17 mouse cellular contexts compared by ENCODE assay signal in the genomic region with DNA sequence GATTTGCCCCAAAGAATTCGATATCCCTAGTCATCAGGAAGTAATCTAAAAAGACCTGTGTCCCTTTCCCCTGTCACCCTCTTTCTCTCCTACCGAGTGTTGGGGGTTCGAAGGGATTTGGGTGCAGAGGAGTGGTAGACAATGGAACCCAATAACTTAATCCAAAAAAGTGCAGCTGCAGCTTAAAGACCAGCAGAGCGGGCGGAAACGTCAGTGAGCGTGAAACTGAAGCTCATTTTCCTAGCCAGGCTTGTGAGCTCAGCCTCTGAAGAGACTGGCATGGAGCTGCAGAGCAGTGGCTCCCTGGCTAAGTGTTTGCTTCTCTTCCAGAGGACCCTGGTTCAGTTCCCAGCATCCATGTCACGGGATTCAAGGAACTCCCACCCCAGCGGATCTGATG. TPM values are rescaled to one million over a fixed set of nuclear protein-coding genes. Genes with fewer than 3 reads are reported as not detected.
DNase-seq lines count a peak whose midpoint lies in the region; ATAC-seq and TF ChIP-seq lines count a peak whose summit lies in the region.
"Had no signal": no experiment of that assay in that cellular context is flagged by ENCODE, and none has a peak within 500 bp of the region (broad histone marks: within the 10 kb centered on the region; RNA-seq: fewer than 3 reads in every experiment).

No protein-coding gene starts in this region.

- ATAC-seq in limb, embryonic 12.5 days (ENCODE audit: insufficient number of reproducible peaks, insufficient read depth, low FRiP score, low TSS enrichment, low read depth), result no peak
- no peak for ATAC-seq in intestine, embryonic 15.5 days
- ATAC-seq in liver, postnatal 0 days, result no peak
- ATAC-seq: forebrain, embryonic 14.5 days had no signal

- H3K9ac ChIP-seq in limb, embryonic 12.5 days (replicated peaks), result no peak overlapping the region
- no peak overlapping the region for H3K9ac ChIP-seq in intestine, embryonic 15.5 days
- no peak overlapping the region for H3K9ac ChIP-seq in liver, postnatal 0 days (replicated peaks)
- H3K9ac ChIP-seq: embryonic facial prominence, embryonic 12.5 days; heart, embryonic 12.5 days; lung, embryonic 14.5 days; midbrain, embryonic 12.5 days; neural tube, embryonic 12.5 days had no signal

- no peaks in the 10 kb centered on the region for H3K9me3 ChIP-seq in limb, embryonic 12.5 days
- no peaks in the 10 kb centered on the region for H3K9me3 ChIP-seq in limb, embryonic 10.5 days (replicated peaks)
- no peaks in the 10 kb centered on the region for H3K9me3 ChIP-seq in E14TG2a.4 (ENCODE audit: low read length)
- no peaks in the 10 kb centered on the region for H3K9me3 ChIP-seq in intestine, embryonic 15.5 days
- no peaks in the 10 kb centered on the region for H3K9me3 ChIP-seq in liver, postnatal 0 days (ENCODE audit: low read length)
- H3K9me3 ChIP-seq: embryonic facial prominence, embryonic 12.5 days; heart, embryonic 12.5 days; hindbrain, embryonic 10.5 days; midbrain, embryonic 12.5 days; neural tube, embryonic 12.5 days had no signal

- H3K27me3 ChIP-seq in limb, embryonic 12.5 days, result 0 out of 2 replicates have a peak, but pooled peaks cover 3% of the 10 kb centered on the region
- H3K27me3 ChIP-seq in limb, embryonic 10.5 days (ENCODE audit: low read depth, poor library complexity, severe bottlenecking), result peaks cover 66% of the 10 kb centered on the region
- peaks cover 52% of the 10 kb centered on the region for H3K27me3 ChIP-seq in E14TG2a.4 (ENCODE audit: insufficient read depth, low read length)
- no peaks in the 10 kb centered on the region for H3K27me3 ChIP-seq in intestine, embryonic 15.5 days (replicated peaks)
- H3K27me3 ChIP-seq in liver, postnatal 0 days (ENCODE audit: insufficient read depth, low read length), result no peaks in the 10 kb centered on the region
- H3K27me3 ChIP-seq: embryonic facial prominence, embryonic 12.5 days; heart, embryonic 12.5 days had no signal

- no peaks in the 10 kb centered on the region for H3K36me3 ChIP-seq in limb, embryonic 12.5 days
- no peaks in the 10 kb centered on the region for H3K36me3 ChIP-seq in limb, embryonic 10.5 days
- no peaks in the 10 kb centered on the region for H3K36me3 ChIP-seq in E14TG2a.4 (ENCODE audit: insufficient read depth, low read length)
- no peaks in the 10 kb centered on the region for H3K36me3 ChIP-seq in intestine, embryonic 15.5 days
- no peaks in the 10 kb centered on the region for H3K36me3 ChIP-seq in liver, postnatal 0 days (replicated peaks; ENCODE audit: insufficient read depth, low read length)
- H3K36me3 ChIP-seq: embryonic facial prominence, embryonic 12.5 days; heart, embryonic 12.5 days; hindbrain, embryonic 10.5 days; midbrain, embryonic 12.5 days; neural tube, embryonic 12.5 days had no signal

- no peak overlapping the region for H3K4me2 ChIP-seq in limb, embryonic 12.5 days
- H3K4me2 ChIP-seq in intestine, embryonic 15.5 days (replicated peaks), result no peak overlapping the region
- H3K4me2 ChIP-seq in liver, postnatal 0 days (ENCODE audit: low read depth, low read length), result no peak overlapping the region
- H3K4me2 ChIP-seq: midbrain, embryonic 12.5 days had no signal

- no peak for TF ChIP-seq CTCF in E14TG2a.4 (conservative IDR thresholded peaks at IDR 0.05; ENCODE audit: low read length)
- TF ChIP-seq CTCF in liver, postnatal 0 days (IDR thresholded peaks at IDR 0.05; ENCODE audit: low read depth), result no peak

- H3K4me3 ChIP-seq in limb, embryonic 12.5 days (replicated peaks), result no peak overlapping the region
- no peak overlapping the region for H3K4me3 ChIP-seq in limb, embryonic 10.5 days
- H3K4me3 ChIP-seq in E14TG2a.4 (replicated peaks; ENCODE audit: low read length), result peak overlapping the region; percentile 54; the same call in 1 of the 2 replicates
- H3K4me3 ChIP-seq in intestine, embryonic 15.5 days (replicated peaks), result no peak overlapping the region
- no peak overlapping the region for H3K4me3 ChIP-seq in liver, postnatal 0 days (ENCODE audit: low read depth, low read length)
- H3K4me3 ChIP-seq: embryonic facial prominence, embryonic 12.5 days; heart, embryonic 12.5 days; midbrain, embryonic 12.5 days; neural tube, embryonic 12.5 days had no signal

- peaks cover 69% of the 10 kb centered on the region for H3K4me1 ChIP-seq in limb, embryonic 12.5 days (replicated peaks)
- peaks cover 75% of the 10 kb centered on the region for H3K4me1 ChIP-seq in limb, embryonic 10.5 days
- peaks cover 91% of the 10 kb centered on the region for H3K4me1 ChIP-seq in E14TG2a.4 (replicated peaks; ENCODE audit: low read depth, low read length)
- peaks cover 26% of the 10 kb centered on the region for H3K4me1 ChIP-seq in intestine, embryonic 15.5 days (replicated peaks)
- H3K4me1 ChIP-seq in liver, postnatal 0 days (ENCODE audit: insufficient read depth), result peaks cover 43% of the 10 kb centered on the region

- H3K27ac ChIP-seq in limb, embryonic 12.5 days, result peak overlapping the region; percentile 53; the same call in 1 of the 2 replicates
- no peak overlapping the region for H3K27ac ChIP-seq in limb, embryonic 10.5 days
- H3K27ac ChIP-seq in intestine, embryonic 15.5 days, result peak overlapping the region; percentile 82; the same call in 1 of the 2 replicates
- H3K27ac ChIP-seq in liver, postnatal 0 days (ENCODE audit: low read depth), result 0 out of 2 replicates have a peak overlapping the region, but pooled peaks have one; percentile 6
- H3K27ac ChIP-seq: hindbrain, embryonic 10.5 days; midbrain, embryonic 12.5 days; neural tube, embryonic 12.5 days had no signal

- no peak for TF ChIP-seq EP300 in liver, postnatal 0 days (IDR thresholded peaks at IDR 0.05; ENCODE audit: low read depth)

- WGBS in limb, embryonic 12.5 days, result 63% methylated on average over 9 of the region's 9 CpGs
- WGBS in limb, embryonic 10.5 days, result 66% methylated on average over 9 of the region's 9 CpGs
- 64% methylated on average over 9 of the region's 9 CpGs for WGBS in intestine, embryonic 15.5 days
- WGBS in liver, postnatal 0 days (ENCODE audit: insufficient replicate concordance), result 68% methylated on average over 9 of the region's 9 CpGs

- no peak for DNase-seq in limb, embryonic 10.5 days (ENCODE audit: low spot score)
- no peak for DNase-seq in liver, postnatal 0 days
- DNase-seq in urinary bladder, postnatal 14 days (ENCODE audit: low spot score), result no peak
- no peak for DNase-seq in cerebellum, adult 18-20 months
- DNase-seq: cerebellum, adult 11 months; right cerebral cortex, postnatal 25 days; spleen, adult 18-20 months had no signal

RNA-seq across cellular contexts. Expression of a gene that starts 29.3 kb away (rescaled TPM):
- 2.9 and 3.4 TPM in 2 replicates for polyA plus RNA-seq in limb, embryonic 12.5 days (2016; fragmentation: Nextera tagmentation; extraction: Ambion mirVana)
- 1.6 and 2.0 TPM in 2 replicates for polyA plus RNA-seq in limb, embryonic 10.5 days (2016; fragmentation: Nextera tagmentation; extraction: Ambion mirVana)
- 3.0 TPM in 2 replicates for polyA plus RNA-seq in intestine, embryonic 15.5 days (2015; fragmentation: Nextera tagmentation; extraction: Ambion mirVana)
- polyA plus RNA-seq in liver, postnatal 0 days (2015; fragmentation: Nextera tagmentation; extraction: Ambion mirVana), result 1.5 and 1.7 TPM in 2 replicates

RNA-seq across cellular contexts. Expression of a gene that starts 34.5 kb away (rescaled TPM):
- 21.7 and 23.3 TPM in 2 replicates for polyA plus RNA-seq in limb, embryonic 12.5 days (2016; fragmentation: Nextera tagmentation; extraction: Ambion mirVana)
- 14.4 and 20.4 TPM in 2 replicates for polyA plus RNA-seq in limb, embryonic 10.5 days (2016; fragmentation: Nextera tagmentation; extraction: Ambion mirVana)
- polyA plus RNA-seq in intestine, embryonic 15.5 days (2015; fragmentation: Nextera tagmentation; extraction: Ambion mirVana), result 15.9 and 18.6 TPM in 2 replicates
- 14.8 and 15.4 TPM in 2 replicates for polyA plus RNA-seq in liver, postnatal 0 days (2015; fragmentation: Nextera tagmentation; extraction: Ambion mirVana)
